Mouse (Mus musculus): ENCODE results near the gene Nol4l. TPM values are rescaled to one million over a fixed set of nuclear protein-coding genes. Genes with fewer than 3 reads are reported as not detected.

The Nol4l gene
- total and polyA plus RNA-seq, 3 experiments, result 4.4 to 7.1 TPM; not detected in 1

DNA sequence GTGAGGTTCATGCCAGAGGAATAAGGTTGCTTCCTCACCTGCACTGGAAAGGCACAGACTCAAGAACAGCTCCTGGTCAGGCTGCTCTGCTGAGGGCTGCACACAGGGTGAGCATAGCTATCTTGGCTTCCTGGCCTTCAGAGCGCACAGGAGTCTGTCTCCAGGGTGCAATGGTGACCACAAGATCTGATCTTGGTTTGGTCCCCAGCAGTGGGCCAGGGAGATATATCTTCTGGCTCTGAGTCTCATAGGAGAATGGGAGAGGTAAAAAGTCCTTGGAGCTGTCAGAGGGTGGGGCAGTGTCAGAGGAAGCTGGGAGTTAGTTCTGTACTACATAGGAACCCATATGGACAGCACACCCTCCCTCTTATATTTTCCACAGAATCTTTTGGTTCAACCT is 50.3 kb downstream of the Nol4l start:
- DNase-seq (ENCODE audit: low read depth, low spot score), result peak; percentile 36
- H3K27ac ChIP-seq (ENCODE audit: control insufficient read depth, low read depth, low read length), result peak overlapping the region; percentile 23
- peaks cover 2 to 25% of the 10 kb centered on the region in 2 experiments; a peak in 3 of 4 replicates for H3K36me3 ChIP-seq (ENCODE audit: control insufficient read depth in 1 of 2, insufficient read depth in 2 of 2, low read length in 2 of 2)
- no peaks in the 10 kb centered on the region for H3K79me2 ChIP-seq (ENCODE audit: control insufficient read depth, insufficient read depth, low read length, poor library complexity)
- no peak overlapping the region for H3K9ac ChIP-seq (ENCODE audit: control insufficient read depth, low read depth, low read length, poor library complexity, severe bottlenecking)
- H3K27me3 ChIP-seq (ENCODE audit: control insufficient read depth in 1 of 2, insufficient read depth in 2 of 2, low read length in 2 of 2), result no peaks in the 10 kb centered on the region
- H3K9me3 ChIP-seq (replicated peaks; ENCODE audit: insufficient read depth, low read length), result no peaks in the 10 kb centered on the region
- H3K4me1 ChIP-seq (ENCODE audit: control insufficient read depth in 1 of 2, insufficient read depth in 2 of 2, low read length in 2 of 2), result peaks cover 13 to 29% of the 10 kb centered on the region in 2 experiments
- H3K4me3 ChIP-seq (ENCODE audit: control insufficient read depth in 1 of 2, insufficient read depth in 1 of 2, low read depth in 2 of 2, low read length in 2 of 2), result no peak overlapping the region
- TF ChIP-seq EP300 (IDR thresholded peaks at IDR 0.05; ENCODE audit: low read depth in 1 of 2, low read length in 2 of 2) (peak; percentile 62 to 63), SIN3A (IDR thresholded peaks at IDR 0.05; ENCODE audit: low read length) (peak; percentile 50), NRF1 (IDR thresholded peaks at IDR 0.05; ENCODE audit: insufficient read depth, low read depth, low read length, poor library complexity, severe bottlenecking) (peak; percentile 14; the same call in 1 of the 2 replicates), ZNF384 (IDR thresholded peaks at IDR 0.05; ENCODE audit: low read depth, low read length) (no peak), TCF12 (IDR thresholded peaks at IDR 0.05; ENCODE audit: low read depth, low read length) (peak; percentile 56; the same call in 1 of the 2 replicates), RCOR1 (IDR thresholded peaks at IDR 0.05; ENCODE audit: low read depth, low read length) (0 out of 2 replicates have a peak, but pooled peaks have one; percentile 18), SMC3 (IDR thresholded peaks at IDR 0.05; ENCODE audit: low read depth, low read length) (peak; percentile 20), ETS1 (IDR thresholded peaks at IDR 0.05; ENCODE audit: low read depth, low read length) (peak; percentile 14; the same call in 1 of the 2 replicates), USF1 (IDR thresholded peaks at IDR 0.05; ENCODE audit: low read depth, low read length) (no peak), TAL1 (IDR thresholded peaks at IDR 0.05; ENCODE audit: low read length) (peak; percentile 32; the same call in 1 of the 2 replicates), ZMIZ1 (IDR thresholded peaks at IDR 0.05; ENCODE audit: low read depth, low read length) (no peak), CHD2 (IDR thresholded peaks at IDR 0.05; ENCODE audit: low read length) (no peak), ZC3H11A (IDR thresholded peaks at IDR 0.05; ENCODE audit: low read depth, low read length) (no peak)

GRCm38 (mm10) chr2:153478583-153478982 is 51.2 kb downstream of the Nol4l start:
- peaks cover 10 to 21% of the 10 kb centered on the region in 2 experiments for H3K4me1 ChIP-seq (ENCODE audit: control insufficient read depth in 1 of 2, insufficient read depth in 2 of 2, low read length in 2 of 2)
- H3K79me2 ChIP-seq (ENCODE audit: control insufficient read depth, insufficient read depth, low read length, poor library complexity), result no peaks in the 10 kb centered on the region
- H3K27me3 ChIP-seq (ENCODE audit: control insufficient read depth in 1 of 2, insufficient read depth in 2 of 2, low read length in 2 of 2), result no peaks in the 10 kb centered on the region
- H3K9ac ChIP-seq (ENCODE audit: control insufficient read depth, low read depth, low read length, poor library complexity, severe bottlenecking), result no peak overlapping the region
- H3K4me3 ChIP-seq (ENCODE audit: control insufficient read depth in 1 of 2, insufficient read depth in 1 of 2, low read depth in 2 of 2, low read length in 2 of 2), result no peak overlapping the region
- TF ChIP-seq TAL1 (IDR thresholded peaks at IDR 0.05; ENCODE audit: low read length) (no peak), GABPA (IDR thresholded peaks at IDR 0.05; ENCODE audit: low read depth, low read length) (no peak), ZC3H11A (IDR thresholded peaks at IDR 0.05; ENCODE audit: low read depth, low read length) (peak; percentile 96), NRF1 (IDR thresholded peaks at IDR 0.05; ENCODE audit: insufficient read depth, low read depth, low read length, poor library complexity, severe bottlenecking) (no peak), GATA1 (IDR thresholded peaks at IDR 0.05; ENCODE audit: low read depth, low read length) (no peak), MYB (IDR thresholded peaks at IDR 0.05; ENCODE audit: low read depth, low read length) (no peak), SMC3 (IDR thresholded peaks at IDR 0.05; ENCODE audit: low read depth, low read length) (peak; percentile 99), MXI1 (IDR thresholded peaks at IDR 0.05; ENCODE audit: low read depth, low read length) (no peak), ELF1 (IDR thresholded peaks at IDR 0.05; ENCODE audit: low read depth, low read length) (no peak), CHD2 (IDR thresholded peaks at IDR 0.05; ENCODE audit: low read length) (no peak), CTCF (IDR thresholded peaks at IDR 0.05 in 2 of 3, conservative IDR thresholded peaks at IDR 0.05 in 1 of 3; ENCODE audit: control insufficient read depth in 1 of 3, insufficient read depth in 1 of 3, low read depth in 2 of 3, low read length in 3 of 3, poor library complexity in 1 of 3, severe bottlenecking in 1 of 3) (peak; percentile 74 to 92 (median 83)), RAD21 (IDR thresholded peaks at IDR 0.05; ENCODE audit: low read depth, low read length) (peak; percentile 98)
- peak; percentile 68 for DNase-seq (ENCODE audit: low read depth, low spot score)
- peaks cover 2 to 19% of the 10 kb centered on the region in 2 experiments; a peak in 3 of 4 replicates for H3K36me3 ChIP-seq (ENCODE audit: control insufficient read depth in 1 of 2, insufficient read depth in 2 of 2, low read length in 2 of 2)
- H3K9me3 ChIP-seq (replicated peaks; ENCODE audit: insufficient read depth, low read length), result no peaks in the 10 kb centered on the region
- H3K27ac ChIP-seq (ENCODE audit: control insufficient read depth, low read depth, low read length), result no peak overlapping the region

Data from MEL (cell line).